ENCODE assay signal across 8 mouse cellular contexts in the genomic region with DNA sequence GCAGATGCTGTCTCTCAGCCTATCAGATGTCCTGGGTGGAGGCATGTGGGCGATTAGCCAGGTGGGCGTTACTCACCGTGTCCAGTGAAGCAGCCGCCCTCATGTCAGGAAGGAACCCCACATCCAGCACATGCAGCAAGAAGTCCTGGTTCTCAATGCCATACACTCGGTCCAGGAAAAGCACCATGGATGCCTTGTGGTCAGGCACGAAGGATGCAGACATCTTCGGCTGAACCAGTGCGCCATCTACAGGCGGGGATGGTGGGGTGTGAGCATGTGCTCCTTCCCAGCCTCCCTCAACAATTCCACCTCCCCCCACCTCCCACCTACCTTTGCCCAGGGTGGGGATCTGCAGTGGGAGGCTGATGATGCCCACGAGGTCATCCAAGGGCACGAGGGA. TPM values are rescaled to one million over a fixed set of nuclear protein-coding genes. Genes with fewer than 3 reads are reported as not detected.
DNase-seq lines count a peak whose midpoint lies in the region; ATAC-seq and TF ChIP-seq lines count a peak whose summit lies in the region.
"Had no signal": no experiment of that assay in that cellular context is flagged by ENCODE, and none has a peak within 500 bp of the region (broad histone marks: within the 10 kb centered on the region; RNA-seq: fewer than 3 reads in every experiment).

No protein-coding gene starts in this region.

- H3K9me3 ChIP-seq in ES-E14 (ENCODE audit: control insufficient read depth, insufficient read depth, low read depth, low read length) = no peaks in the 10 kb centered on the region
- H3K9me3 ChIP-seq in kidney, postnatal 0 days (replicated peaks; ENCODE audit: low read length) = no peaks in the 10 kb centered on the region
- H3K9me3 ChIP-seq in midbrain, embryonic 15.5 days = no peaks in the 10 kb centered on the region
- no peaks in the 10 kb centered on the region for H3K9me3 ChIP-seq in heart, embryonic 12.5 days (replicated peaks)
- H3K9me3 ChIP-seq: embryonic facial prominence, embryonic 15.5 days had no signal

- peaks cover 8% of the 10 kb centered on the region; the same call in 1 of the 2 replicates for H3K27me3 ChIP-seq in kidney, postnatal 0 days (ENCODE audit: insufficient read depth, low read length)
- H3K27me3 ChIP-seq in midbrain, embryonic 15.5 days (replicated peaks) = 0 out of 2 replicates have a peak, but pooled peaks cover 3% of the 10 kb centered on the region
- peaks cover 90% of the 10 kb centered on the region for H3K27me3 ChIP-seq in heart, embryonic 12.5 days (replicated peaks)

- 45% methylated on average over 11 of the region's 11 CpGs for whole genome bisulfite sequencing in kidney, postnatal 0 days
- WGBS in midbrain, embryonic 15.5 days = 50% methylated on average over 11 of the region's 11 CpGs
- WGBS in heart, embryonic 12.5 days = 38% methylated on average over 11 of the region's 11 CpGs

- H3K4me2 ChIP-seq in kidney, postnatal 0 days (ENCODE audit: low read length) = no peak overlapping the region
- peak overlapping the region; percentile 65 for H3K4me2 ChIP-seq in midbrain, embryonic 15.5 days
- H3K4me2 ChIP-seq in heart, embryonic 12.5 days = no peak overlapping the region
- H3K4me2 ChIP-seq: embryonic facial prominence, embryonic 15.5 days had no signal

- no peak overlapping the region for H3K27ac ChIP-seq in layer of hippocampus, adult 2 months
- no peak overlapping the region for H3K27ac ChIP-seq in ES-E14 (ENCODE audit: insufficient read depth, low read depth, low read length, poor library complexity, severe bottlenecking)
- no peak overlapping the region for H3K27ac ChIP-seq in kidney, postnatal 0 days
- H3K27ac ChIP-seq in midbrain, embryonic 15.5 days = peak overlapping the region; percentile 85; the same call in 1 of the 2 replicates
- no peak overlapping the region for H3K27ac ChIP-seq in heart, embryonic 12.5 days (ENCODE audit: poor library complexity, severe bottlenecking)
- H3K27ac ChIP-seq: embryonic facial prominence, embryonic 15.5 days had no signal

- TF ChIP-seq CTCF in layer of hippocampus, adult 2 months (conservative IDR thresholded peaks at IDR 0.05) = peak; percentile 74
- peak; percentile 57 for TF ChIP-seq CTCF in kidney, postnatal 0 days (IDR thresholded peaks at IDR 0.05; ENCODE audit: low read depth)

- ATAC-seq in kidney, postnatal 0 days (replicated peaks; ENCODE audit: low FRiP score, low read depth) = no peak
- no peak for ATAC-seq in midbrain, embryonic 15.5 days (replicated peaks)
- ATAC-seq in heart, embryonic 12.5 days (ENCODE audit: insufficient number of reproducible peaks, low FRiP score) = no peak

- peaks cover 0 to 18% of the 10 kb centered on the region in 2 experiments; a peak in 2 of 4 replicates for H3K4me1 ChIP-seq in ES-E14 (ENCODE audit: control insufficient read depth in 2 of 2, insufficient read depth in 2 of 2, low read length in 2 of 2, poor library complexity in 1 of 2)
- H3K4me1 ChIP-seq in kidney, postnatal 0 days (replicated peaks; ENCODE audit: insufficient read depth, low read length) = no peaks in the 10 kb centered on the region; the same call in 1 of the 2 replicates
- H3K4me1 ChIP-seq in midbrain, embryonic 15.5 days = peaks cover 25% of the 10 kb centered on the region
- peaks cover 7% of the 10 kb centered on the region; the same call in 1 of the 2 replicates for H3K4me1 ChIP-seq in heart, embryonic 12.5 days (replicated peaks)

- no peak overlapping the region for H3K4me3 ChIP-seq in layer of hippocampus, adult 2 months
- no peak overlapping the region for H3K4me3 ChIP-seq in ES-E14 (ENCODE audit: insufficient read depth in 1 of 2, low read depth in 1 of 2, low read length in 2 of 2, poor library complexity in 1 of 2, severe bottlenecking in 1 of 2)
- no peak overlapping the region for H3K4me3 ChIP-seq in kidney, postnatal 0 days (replicated peaks; ENCODE audit: low read depth, low read length)
- H3K4me3 ChIP-seq in midbrain, embryonic 15.5 days = peak overlapping the region; percentile 2; the same call in 1 of the 2 replicates
- H3K4me3 ChIP-seq in heart, embryonic 12.5 days = no peak overlapping the region
- H3K4me3 ChIP-seq: embryonic facial prominence, embryonic 15.5 days had no signal

- no peak overlapping the region for H3K9ac ChIP-seq in ES-E14 (ENCODE audit: insufficient read depth, low read depth, low read length, poor library complexity, severe bottlenecking)
- H3K9ac ChIP-seq in kidney, postnatal 0 days (ENCODE audit: low read depth, low read length) = no peak overlapping the region
- no peak overlapping the region for H3K9ac ChIP-seq in midbrain, embryonic 15.5 days
- no peak overlapping the region for H3K9ac ChIP-seq in heart, embryonic 12.5 days
- H3K9ac ChIP-seq: embryonic facial prominence, embryonic 15.5 days had no signal

- no peaks in the 10 kb centered on the region for H3K36me3 ChIP-seq in ES-E14 (ENCODE audit: control insufficient read depth, insufficient read depth, low read length, poor library complexity, severe bottlenecking)
- no peaks in the 10 kb centered on the region for H3K36me3 ChIP-seq in kidney, postnatal 0 days (ENCODE audit: insufficient read depth, low read length)
- no peaks in the 10 kb centered on the region for H3K36me3 ChIP-seq in midbrain, embryonic 15.5 days (replicated peaks)
- no peaks in the 10 kb centered on the region for H3K36me3 ChIP-seq in heart, embryonic 12.5 days
- H3K36me3 ChIP-seq: embryonic facial prominence, embryonic 15.5 days had no signal

- in situ Hi-C loops in ES-E14 (cut with MboI; ENCODE audit: low sequenced_read_pairs in 2 of 2, unreplicated experiment in 2 of 2) = no loop called here

- DNase-seq in layer of hippocampus, adult 2 months (ENCODE audit: low spot score in 2 of 2) = peak in 1 of 2 experiments; percentile 54
- DNase-seq in layer of hippocampus, adult 9-11 months = no peak
- no peak for DNase-seq in ES-E14 (ENCODE audit: low read depth, low spot score)
- peak; percentile 53 for DNase-seq in embryo, embryonic 11 days
- DNase-seq in kidney, postnatal 0 days (ENCODE audit: low spot score) = peak; percentile 18

TF ChIP-seq in ES-E14, 5 proteins besides CTCF, POLR2A, EP300 and RAD21:
- TF ChIP-seq ZC3H11A (IDR thresholded peaks at IDR 0.05; ENCODE audit: borderline replicate concordance, low read depth, low read length) = no peak
- no peak for TF ChIP-seq CHD2 (IDR thresholded peaks at IDR 0.05; ENCODE audit: low read depth, low read length)
- TF ChIP-seq ZNF384 (IDR thresholded peaks at IDR 0.05; ENCODE audit: low read depth, low read length) = no peak
- no peak for TF ChIP-seq MAFK (IDR thresholded peaks at IDR 0.05; ENCODE audit: insufficient read depth, low read depth, low read length)
- peak; percentile 30; the same call in 1 of the 2 replicates for TF ChIP-seq HCFC1 (IDR thresholded peaks at IDR 0.05; ENCODE audit: borderline replicate concordance, insufficient read depth, low read length)

RNA-seq across cellular contexts. Expression of gene Ryr1, which starts 52.3 kb away (rescaled TPM):
- 10 to 100 TPM; 19.6 to 23.3 TPM for total RNA-seq in layer of hippocampus, adult 2 months (2021)
- 5.1 and 8.5 TPM in 2 replicates for total RNA-seq in ES-E14 (2012; rRNA removed)
- polyA plus RNA-seq in kidney, postnatal 0 days (2015; fragmentation: Nextera tagmentation; extraction: Ambion mirVana) = 0.15 and 0.17 TPM in 2 replicates
- polyA plus RNA-seq in midbrain, embryonic 15.5 days (2015; fragmentation: Nextera tagmentation; extraction: Ambion mirVana) = 11.8 and 12.4 TPM in 2 replicates
- polyA plus RNA-seq in heart, embryonic 12.5 days (2016; fragmentation: Nextera tagmentation; extraction: Ambion mirVana) = 0.14 and 0.24 TPM in 2 replicates

Comparison
In these comparisons a context has a peak if more than half of its experiments do, and no peak if none do; other contexts are left out.
1. DNase-seq: peak in embryo, embryonic 11 days (single experiment) and kidney, postnatal 0 days (single experiment); none in layer of hippocampus, adult 9-11 months (single experiment) and ES-E14 (single experiment).
2. RNA of gene Ryr1, which starts 52.3 kb away (polyA plus RNA-seq): 11.8 to 12.4 TPM in midbrain, embryonic 15.5 days; 0.15 to 0.17 TPM in kidney, postnatal 0 days and 0.14 to 0.24 TPM in heart, embryonic 12.5 days; every median in the first group is over 10 times any median in the second.